Mouse (Mus musculus) brain, embryonic 14.5 days (tissue): ENCODE data around the gene Atoh7.

Experiments used
- CTCF ChIP-seq: fragments of 200-500 bp; IDR thresholded peaks from 2 replicates; pipeline ENCODE4 v1.5.1; 2012; ENCODE audit warnings: inconsistent platforms, mild to moderate bottlenecking, moderate library complexity, borderline replicate concordance; ENCODE audit not compliant: insufficient read depth, insufficient read length; ENCODE audit errors: extremely low read depth
- POLR2A ChIP-seq: fragments of 200-500 bp; IDR thresholded peaks from 2 replicates; pipeline ENCODE4 v1.6.1; 2012; ENCODE audit warnings: mild to moderate bottlenecking, inconsistent platforms, borderline replicate concordance; ENCODE audit not compliant: poor library complexity, insufficient read depth, insufficient read length, severe bottlenecking; ENCODE audit errors: extremely low read depth

GRCm38 (mm10) chr10:63128256-63128655 lies 28.8 kb downstream of the Atoh7 start:
- no peak for TF ChIP-seq CTCF
- TF ChIP-seq POLR2A = no peak
